Mouse (Mus musculus) midbrain, embryonic 12.5 days (tissue): ENCODE data around the gene Gap43. TPM values are rescaled to one million over a fixed set of nuclear protein-coding genes. Genes with fewer than 3 reads are reported as not detected.
"Not testable (repeated sequence)": the region's sequence is repeated elsewhere in the genome, so short reads cannot be mapped to it uniquely, and the experiment has no call there.

Source experiments
- ATAC-seq: fragments of 200-750 bp; cut with Nextera tagmentation; 2 replicates; pipeline ENCODE4 v1.8.0; 2017; ENCODE audit warnings: low read depth, moderate TSS enrichment, moderate library complexity; ENCODE audit not compliant: low FRiP score
- H3K27ac ChIP-seq: fragments of 300-500 bp; sonication (generic); replicated peaks from 2 replicates; pipeline ENCODE4 v1.5.1; 2016; ENCODE audit warnings: mild to moderate bottlenecking
- H3K27me3 ChIP-seq: fragments of 300-500 bp; sonication (generic); 2 replicates; pipeline ENCODE4 v1.6.1; 2016; ENCODE audit warnings: mild to moderate bottlenecking
- H3K36me3 ChIP-seq: fragments of 300-500 bp; sonication (generic); 2 replicates; pipeline ENCODE4 v1.6.1; 2016
- H3K4me1 ChIP-seq: fragments of 300-500 bp; sonication (generic); 2 replicates; pipeline ENCODE4 v1.6.1; 2016
- H3K4me2 ChIP-seq: fragments of 300-500 bp; sonication (generic); replicated peaks from 2 replicates; pipeline ENCODE4 v1.6.1; 2016; ENCODE audit warnings: mild to moderate bottlenecking, moderate library complexity
- H3K4me3 ChIP-seq: fragments of 300-500 bp; sonication (generic); 2 replicates; pipeline ENCODE4 v1.5.1; 2016; ENCODE audit warnings: mild to moderate bottlenecking
- H3K9ac ChIP-seq: fragments of 300-500 bp; sonication (generic); replicated peaks from 2 replicates; pipeline ENCODE4 v1.6.1; 2016; ENCODE audit warnings: mild to moderate bottlenecking, moderate library complexity
- H3K9me3 ChIP-seq: fragments of 300-500 bp; sonication (generic); 2 replicates; pipeline ENCODE4 v1.6.1; 2016; ENCODE audit warnings: mild to moderate bottlenecking
- WGBS: fragments of 180-500 bp; shearing (Covaris S2); methylation state at CpG from one replicate; pipeline ENCODE4 v1.1.7; 2016; 5-methylcytosine and 5-hydroxymethylcytosine counted together
- microRNA-seq: library from miRNA; unstranded; fragments of <30 nt; microRNA quantifications from one replicate; pipeline ENCODE4, GENCODE M21; 2017
- polyA plus RNA-seq: library from polyadenylated mRNA; unstranded; fragments of >200 nt; fragmentation: Nextera tagmentation; extraction: Ambion mirVana; gene quantifications from 2 replicates; pipeline ENCODE4 v1.2.1, GENCODE M21; 2016

The Gap43 gene
- polyA plus RNA-seq, 1 experiment from 2014 or later: 360 TPM

DNA sequence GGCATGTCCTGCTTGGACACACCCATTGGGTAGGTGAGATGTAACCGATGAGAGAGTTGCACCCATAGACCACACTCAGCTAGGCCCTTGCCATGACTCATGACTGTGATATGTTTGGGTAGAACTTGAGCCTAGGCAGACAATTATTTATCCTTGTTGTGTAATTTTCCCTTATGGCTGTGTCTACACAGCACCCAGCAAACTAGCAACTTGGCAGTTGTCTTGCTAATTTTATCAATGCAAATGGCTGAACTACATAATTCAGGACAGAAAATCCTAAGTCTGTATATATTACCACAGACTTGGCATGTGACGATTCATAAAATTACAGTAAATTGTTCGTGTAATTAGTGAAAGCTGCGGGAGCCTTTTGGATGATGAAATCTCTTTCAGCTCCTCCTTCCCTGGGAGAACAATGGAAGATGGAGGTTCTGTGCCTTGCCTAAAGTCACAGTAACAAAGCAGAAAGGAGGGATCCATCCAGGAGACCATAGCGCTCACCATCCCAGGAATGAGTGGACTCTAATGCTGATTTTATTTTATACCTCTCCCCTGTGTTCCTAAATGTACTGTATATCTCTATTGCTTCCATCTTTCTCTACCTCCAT lies 77.4 kb downstream of the Gap43 start:
- Histone ChIP-seq H3K4me3 (no peak overlapping the region), H3K9me3 (no peaks in the 10 kb centered on the region), H3K4me1 (no peaks in the 10 kb centered on the region), H3K9ac (no peak overlapping the region), H3K4me2 (no peak overlapping the region), H3K36me3 (no peaks in the 10 kb centered on the region), H3K27me3 (no peaks in the 10 kb centered on the region), H3K27ac (no peak overlapping the region)
- ATAC-seq: no peak
- 94% methylated on average over 5 of the region's 5 CpGs for WGBS

DNA sequence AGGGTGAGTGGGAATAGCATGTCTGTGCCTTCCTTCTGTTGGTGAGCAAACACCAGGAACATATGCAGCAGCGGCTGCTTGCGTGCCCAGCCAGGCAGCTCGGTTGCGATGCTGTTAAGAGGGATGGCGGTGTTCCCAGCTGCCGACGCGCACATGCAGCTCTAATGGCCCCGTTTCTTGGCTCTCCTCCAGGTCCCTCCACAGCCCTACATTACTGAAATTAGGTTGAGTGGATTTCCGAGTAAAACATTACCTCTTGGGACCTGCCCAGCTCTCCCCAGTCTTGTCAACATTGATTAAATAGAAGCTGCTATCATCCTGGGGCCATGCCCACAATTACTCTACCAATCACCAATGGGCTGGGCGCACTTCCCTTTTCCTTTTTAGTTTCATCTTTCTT lies 84.8 kb downstream of the Gap43 start:
- no peaks in the 10 kb centered on the region for H3K4me1 ChIP-seq
- 79% methylated on average over 11 of the region's 11 CpGs for WGBS
- no peak overlapping the region for H3K4me3 ChIP-seq
- no peak overlapping the region for H3K27ac ChIP-seq
- H3K9ac ChIP-seq: no peak overlapping the region
- ATAC-seq: peak; percentile 56; the same call in 1 of the 2 replicates
- H3K27me3 ChIP-seq: no peaks in the 10 kb centered on the region
- no peak overlapping the region for H3K4me2 ChIP-seq
- no peaks in the 10 kb centered on the region for H3K9me3 ChIP-seq
- no peaks in the 10 kb centered on the region for H3K36me3 ChIP-seq

DNA sequence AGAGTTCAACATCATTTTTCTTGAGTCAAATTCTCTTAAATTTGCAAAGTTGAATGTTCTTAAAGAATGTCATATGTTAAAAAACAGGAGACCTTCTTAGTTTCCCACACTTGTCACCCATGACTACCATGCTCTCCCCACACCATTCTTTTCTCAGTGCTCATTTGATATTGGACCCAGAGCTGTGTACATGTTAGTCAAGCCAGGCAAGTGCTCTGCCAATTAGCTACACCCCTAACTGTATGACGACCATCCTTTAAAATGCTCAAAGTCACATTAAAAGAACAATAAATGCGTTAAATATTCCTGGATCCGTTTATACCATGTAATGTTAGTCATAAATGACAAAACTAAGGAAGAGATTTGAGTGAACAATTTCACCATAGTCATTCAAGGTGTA lies 85.2 kb downstream of the Gap43 start:
- Histone ChIP-seq H3K9ac (no peak overlapping the region), H3K9me3 (no peaks in the 10 kb centered on the region), H3K4me1 (no peaks in the 10 kb centered on the region), H3K4me2 (no peak overlapping the region), H3K4me3 (no peak overlapping the region), H3K27ac (no peak overlapping the region), H3K27me3 (no peaks in the 10 kb centered on the region), H3K36me3 (no peaks in the 10 kb centered on the region)
- WGBS: 90% methylated on average over 3 of the region's 3 CpGs
- no peak for ATAC-seq

DNA sequence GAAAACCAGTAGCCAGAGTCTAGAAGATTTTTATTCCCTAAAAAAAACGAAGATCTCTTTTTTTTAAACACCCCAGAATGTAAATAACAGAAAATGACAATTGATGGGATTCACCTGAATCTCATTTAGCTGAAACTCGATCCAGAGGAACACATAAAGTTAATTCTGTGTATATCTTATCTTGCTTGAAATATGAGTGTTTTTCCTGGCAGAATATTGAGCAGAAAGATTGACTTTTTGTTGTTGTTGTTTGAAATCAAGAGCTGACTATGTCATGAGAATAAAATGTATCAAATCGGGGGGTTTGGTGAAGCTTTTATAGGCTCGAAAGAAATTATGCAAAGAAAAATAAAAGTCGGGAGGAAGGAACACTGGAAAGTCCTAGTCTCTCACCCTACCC lies 88.2 kb downstream of the Gap43 start:
- Histone ChIP-seq H3K4me2 (no peak overlapping the region), H3K27me3 (no peaks in the 10 kb centered on the region), H3K4me3 (no peak overlapping the region), H3K9ac (no peak overlapping the region), H3K9me3 (no peaks in the 10 kb centered on the region), H3K4me1 (no peaks in the 10 kb centered on the region), H3K36me3 (no peaks in the 10 kb centered on the region), H3K27ac (no peak overlapping the region)
- no peak for ATAC-seq
- WGBS: 81% methylated on average over 5 of the region's 5 CpGs

DNA sequence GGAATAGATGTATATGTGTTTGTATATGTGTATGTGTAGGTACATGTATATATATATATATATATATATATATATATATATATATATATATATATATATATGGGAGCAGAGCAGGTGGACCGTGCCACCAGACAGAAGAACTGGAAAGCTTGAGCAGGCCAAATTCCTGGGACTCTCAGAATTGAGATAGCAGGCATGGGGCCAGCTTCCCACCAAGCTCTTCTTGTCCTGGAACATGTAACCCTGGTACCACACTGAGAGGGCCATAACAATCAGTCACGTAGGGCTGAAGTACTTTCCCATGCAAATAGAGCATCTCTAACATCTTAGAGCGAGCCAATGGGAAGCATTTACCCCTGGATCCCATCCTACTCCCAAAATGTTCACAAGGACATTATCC lies 96.3 kb downstream of the Gap43 start:
- not testable (repeated sequence) for H3K27me3 ChIP-seq, H3K4me3 ChIP-seq, H3K4me1 ChIP-seq, ATAC-seq, H3K36me3 ChIP-seq, H3K4me2 ChIP-seq, H3K9me3 ChIP-seq, H3K9ac ChIP-seq, H3K27ac ChIP-seq
- 87% methylated on average over 3 of the region's 3 CpGs for WGBS

DNA sequence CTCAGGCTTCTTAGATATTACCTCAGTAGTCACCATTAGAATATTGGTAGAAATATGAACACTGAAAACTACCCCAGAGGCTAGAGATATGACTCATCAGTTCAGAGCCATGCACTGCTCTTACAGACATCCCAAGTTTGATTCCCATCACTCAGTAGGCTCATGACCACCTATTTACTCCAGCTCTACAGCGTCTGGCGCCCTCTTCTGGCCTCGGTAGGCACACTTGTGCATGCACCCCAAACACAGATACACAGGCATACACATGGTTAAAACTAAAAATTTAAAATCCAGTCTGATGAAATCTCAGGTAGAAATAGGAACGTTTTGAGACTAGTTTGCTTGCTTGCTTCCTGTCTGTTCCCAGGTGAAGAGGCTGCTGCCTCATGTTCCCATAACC lies 109.1 kb downstream of the Gap43 start:
- no peak for ATAC-seq
- Histone ChIP-seq H3K9ac (no peak overlapping the region), H3K4me2 (no peak overlapping the region), H3K27me3 (no peaks in the 10 kb centered on the region), H3K36me3 (no peaks in the 10 kb centered on the region), H3K4me1 (no peaks in the 10 kb centered on the region), H3K9me3 (no peaks in the 10 kb centered on the region; the same call in 1 of the 2 replicates), H3K4me3 (no peak overlapping the region), H3K27ac (no peak overlapping the region)
- 69% methylated on average over 4 of the region's 4 CpGs for WGBS

Small RNA genes lying within 50 kb of the gene (microRNA-seq; reads per million reads assigned to microRNA genes)
- 72.0 reads per million, percentile 47 among the genes with 10 or more reads in this experiment for gene Mir6540
